Mouse (Mus musculus) left cerebral cortex, adult 9 months (tissue): ENCODE data around the gene Usp34.
"Not testable (repeated sequence)": the region's sequence is repeated elsewhere in the genome, so short reads cannot be mapped to it uniquely, and the experiment has no call there.

Source experiments
- DNase-seq, 2 experiments: peaks; one replicate each; pipeline ENCODE4 v3.0.0; 2022; ENCODE audit warnings: low spot score in 2 of 2

The Usp34 gene

GRCm38 (mm10) chr11:23498609-23499008, 191.9 kb downstream of the Usp34 start:
- DNase-seq: no peak

- DNase-seq: not testable (repeated sequence)
Observed at GRCm38 (mm10) chr11:23504801-23505200, 198.1 kb downstream of the Usp34 start.

GRCm38 (mm10) chr11:23514785-23515184, 208.1 kb downstream of the Usp34 start:
- DNase-seq: not testable (repeated sequence)

- DNase-seq: no peak
Observed at GRCm38 (mm10) chr11:23515315-23515714, 208.6 kb downstream of the Usp34 start.

- no peak for DNase-seq
Observed at GRCm38 (mm10) chr11:23518981-23519380, 212.3 kb downstream of the Usp34 start.

GRCm38 (mm10) chr11:23520473-23521205, 213.9 kb downstream of the Usp34 start, which contains the start of gene 1700093K21Rik:
TSS of gene 1700093K21Rik (minus strand) at chr11:23521155.
- peak in 1 of 2 experiments; percentile 5 for DNase-seq

GRCm38 (mm10) chr11:23537446-23537845, 230.8 kb downstream of the Usp34 start:
- DNase-seq: no peak
